Mouse (Mus musculus): ENCODE measurements around the gene 6820408C15Rik.

GRCm38 (mm10) chr2:152373547-152373946 lies 41.8 kb upstream of the 6820408C15Rik start:
- TF ChIP-seq CTCF (conservative IDR thresholded peaks at IDR 0.05; ENCODE audit: low read length) (no peak), NANOG (IDR thresholded peaks at IDR 0.05; ENCODE audit: borderline replicate concordance, low read length) (no peak), POU5F1 (IDR thresholded peaks at IDR 0.05; ENCODE audit: borderline replicate concordance, low read length) (no peak)
